Mouse (Mus musculus) lung, postnatal 0 days (tissue): ENCODE data around the gene Klf1.

ENCODE experiments used
- CTCF ChIP-seq: IDR thresholded peaks from 2 replicates; pipeline ENCODE4 v1.5.1; 2016; ENCODE audit warnings: antibody characterized with exemption, mild to moderate bottlenecking
- EP300 ChIP-seq: IDR thresholded peaks from 2 replicates; pipeline ENCODE4 v1.6.1; 2016; ENCODE audit warnings: antibody characterized with exemption, mild to moderate bottlenecking, control low read depth

GRCm38 (mm10) chr8:84902367-84902919, 715 bp downstream of the Klf1 start:
- no peak for TF ChIP-seq CTCF
- no peak for TF ChIP-seq EP300
